Mouse (Mus musculus) MEL (cell line): ENCODE results near the gene Rasl10b. TPM values are rescaled to one million over a fixed set of nuclear protein-coding genes. Genes with fewer than 3 reads are reported as not detected.

Source experiments
- DNase-seq: peaks from one replicate; pipeline ENCODE4 v3.0.0; 2011; ENCODE audit warnings: low read depth, low spot score
- H3K27ac ChIP-seq: 2 replicates; pipeline ENCODE4 v1.5.1; 2012; ENCODE audit warnings: low read depth, mild to moderate bottlenecking, control low read depth, low read length, moderate library complexity; ENCODE audit not compliant: control insufficient read depth
- H3K27me3 ChIP-seq, 2 experiments: fragments of 150-350 bp in 1 of 2; sonication (generic) in 1 of 2; 2 replicates each; pipeline ENCODE4 v1.6.1; 2012; ENCODE audit warnings: low read length in 2 of 2, mild to moderate bottlenecking in 2 of 2, improper control_type of control experiment in 1 of 2, moderate library complexity in 1 of 2; ENCODE audit not compliant: insufficient read depth in 2 of 2, control insufficient read depth in 1 of 2
- H3K36me3 ChIP-seq, 2 experiments: 2 replicates each; pipeline ENCODE4 v1.6.1; 2012 to 2014; ENCODE audit warnings: low read length in 2 of 2, improper control_type of control experiment in 1 of 2, inconsistent platforms in 1 of 2, mild to moderate bottlenecking in 1 of 2; ENCODE audit not compliant: insufficient read depth in 2 of 2, control insufficient read depth in 1 of 2
- H3K4me1 ChIP-seq, 2 experiments: fragments of 150-350 bp in 1 of 2; sonication (generic) in 1 of 2; 2 replicates each; pipeline ENCODE4 v1.6.1; 2012; ENCODE audit warnings: low read length in 2 of 2, improper control_type of control experiment in 1 of 2, mild to moderate bottlenecking in 1 of 2; ENCODE audit not compliant: insufficient read depth in 2 of 2, control insufficient read depth in 1 of 2
- H3K4me3 ChIP-seq, 2 experiments: fragments of 150-350 bp in 1 of 2; sonication (generic) in 1 of 2; 2 replicates each; pipeline ENCODE4 v1.5.1; 2012; ENCODE audit warnings: low read depth in 2 of 2, low read length in 2 of 2, mild to moderate bottlenecking in 2 of 2, moderate library complexity in 2 of 2, control low read depth in 1 of 2, improper control_type of control experiment in 1 of 2; ENCODE audit not compliant: control insufficient read depth in 1 of 2, insufficient read depth in 1 of 2
- H3K79me2 ChIP-seq: 2 replicates; pipeline ENCODE4 v1.6.1; 2012; ENCODE audit warnings: mild to moderate bottlenecking, low read length, moderate library complexity; ENCODE audit not compliant: control insufficient read depth, poor library complexity, insufficient read depth
- H3K9ac ChIP-seq: 2 replicates; pipeline ENCODE4 v1.6.1; 2012; ENCODE audit warnings: low read depth, mild to moderate bottlenecking, control low read depth, low read length, moderate library complexity; ENCODE audit not compliant: control insufficient read depth, poor library complexity, severe bottlenecking
- H3K9me3 ChIP-seq: fragments of 150-350 bp; sonication (generic); replicated peaks from 2 replicates; pipeline ENCODE4 v1.6.1; 2012; ENCODE audit warnings: mild to moderate bottlenecking, low read length, improper control_type of control experiment, moderate library complexity; ENCODE audit not compliant: insufficient read depth
- CHD2 ChIP-seq: IDR thresholded peaks from 2 replicates; pipeline ENCODE4 v1.6.1; 2011; ENCODE audit warnings: low read length, improper control_type of control experiment
- CTCF ChIP-seq, 3 experiments: IDR thresholded peaks in 2 of 3; conservative IDR thresholded peaks in 1 of 3; 2 replicates each; pipeline ENCODE4 v1.5.1; 2011 to 2012; ENCODE audit warnings: low read length in 3 of 3, low read depth in 2 of 3, mild to moderate bottlenecking in 2 of 3, improper control_type of control experiment in 1 of 3, inconsistent platforms in 1 of 3, mixed read lengths in 1 of 3, moderate library complexity in 1 of 3; ENCODE audit not compliant: control insufficient read depth in 1 of 3, insufficient read depth in 1 of 3, poor library complexity in 1 of 3, severe bottlenecking in 1 of 3
- ELF1 ChIP-seq: IDR thresholded peaks from 2 replicates; pipeline ENCODE4 v1.6.1; 2014; ENCODE audit warnings: low read depth, mild to moderate bottlenecking, inconsistent platforms, low read length, improper control_type of control experiment, moderate library complexity
- KAT2A ChIP-seq: conservative IDR thresholded peaks from 2 replicates; pipeline ENCODE4 v1.6.1; 2012; ENCODE audit warnings: low read depth, low read length, improper control_type of control experiment, inconsistent platforms
- MAX ChIP-seq: IDR thresholded peaks from 2 replicates; pipeline ENCODE4 v1.6.1; 2011; ENCODE audit warnings: low read length, improper control_type of control experiment
- MAZ ChIP-seq: IDR thresholded peaks from 2 replicates; pipeline ENCODE4 v1.6.1; 2012; ENCODE audit warnings: low read depth, mild to moderate bottlenecking, inconsistent platforms, low read length, improper control_type of control experiment
- MYB ChIP-seq: IDR thresholded peaks from 2 replicates; pipeline ENCODE4 v1.6.1; 2011; ENCODE audit warnings: mild to moderate bottlenecking, low read depth, low read length, improper control_type of control experiment
- MYC ChIP-seq: IDR thresholded peaks from 2 replicates; pipeline ENCODE4 v1.6.1; 2011; ENCODE audit warnings: low read depth, mild to moderate bottlenecking, low read length, improper control_type of control experiment, moderate library complexity
- NRF1 ChIP-seq: IDR thresholded peaks from 2 replicates; pipeline ENCODE4 v1.6.1; 2014; ENCODE audit warnings: low read depth, mild to moderate bottlenecking, inconsistent platforms, low read length, improper control_type of control experiment, moderate library complexity; ENCODE audit not compliant: poor library complexity, insufficient read depth, severe bottlenecking
- POLR2AphosphoS5 ChIP-seq: IDR thresholded peaks from 2 replicates; pipeline ENCODE4 v1.6.1; 2012; ENCODE audit warnings: low read depth, borderline replicate concordance, mild to moderate bottlenecking, inconsistent platforms, low read length, moderate library complexity, mixed read lengths
- RAD21 ChIP-seq: IDR thresholded peaks from 2 replicates; pipeline ENCODE4 v1.6.1; 2011; ENCODE audit warnings: mild to moderate bottlenecking, low read depth, low read length, improper control_type of control experiment
- SMC3 ChIP-seq: IDR thresholded peaks from 2 replicates; pipeline ENCODE4 v1.6.1; 2011; ENCODE audit warnings: low read depth, low read length, improper control_type of control experiment
- TAL1 ChIP-seq: IDR thresholded peaks from 2 replicates; pipeline ENCODE4 v1.6.1; 2012; ENCODE audit warnings: mild to moderate bottlenecking, inconsistent platforms, low read length, moderate library complexity, mixed read lengths
- USF1 ChIP-seq: IDR thresholded peaks from 2 replicates; pipeline ENCODE4 v1.6.1; 2014; ENCODE audit warnings: low read depth, mild to moderate bottlenecking, inconsistent platforms, low read length, improper control_type of control experiment, moderate library complexity
- ZMIZ1 ChIP-seq: IDR thresholded peaks from 2 replicates; pipeline ENCODE4 v1.6.1; 2012; ENCODE audit warnings: low read depth, mild to moderate bottlenecking, inconsistent platforms, low read length, improper control_type of control experiment, moderate library complexity
- polyA plus RNA-seq, 2 experiments: library from polyadenylated mRNA; stranded (reverse) in 1 of 2; unstranded in 1 of 2; fragments of >175 nt in 1 of 2; fragments of >200 nt in 1 of 2; gene quantifications; 2 replicates each; pipeline versions ENCODE4 v1.2.1 to v1.2.4; 2012; ENCODE audit warnings: low replicate concordance in 2 of 2, low read depth in 1 of 2; ENCODE audit not compliant: insufficient read length in 2 of 2, insufficient read depth in 1 of 2, missing spikeins in 1 of 2
- total RNA-seq: library from RNA; depleted of rRNA; stranded (reverse); fragments of 300-350 nt; gene quantifications from 2 replicates; pipeline ENCODE4 v1.2.3, GENCODE M21; 2012

Gene Rasl10b
- total and polyA plus RNA-seq, 3 experiments = 0.04 TPM; not detected in 2

DNA sequence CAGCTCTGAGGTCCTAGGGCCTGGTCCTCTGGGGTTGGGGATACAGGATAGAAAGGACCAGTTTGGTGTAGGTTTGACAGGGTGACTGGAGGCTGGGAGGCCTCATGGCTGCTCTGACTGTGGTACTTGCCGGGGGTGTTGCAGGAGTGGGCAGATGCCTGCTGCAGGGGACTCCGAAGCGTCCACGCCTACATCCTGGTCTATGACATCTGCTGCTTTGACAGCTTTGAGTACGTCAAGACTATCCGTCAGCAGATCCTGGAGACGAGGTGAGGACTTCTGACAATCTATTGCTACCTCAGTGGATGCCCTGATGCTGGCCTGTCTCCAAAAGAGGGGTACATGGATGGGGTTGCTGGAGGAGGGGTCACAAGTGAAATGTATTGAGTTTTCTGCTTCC, 8.8 kb downstream of the Rasl10b start:
- Histone ChIP-seq H3K9me3 (no peaks in the 10 kb centered on the region), H3K4me1 (no peaks in the 10 kb centered on the region), H3K27ac (no peak overlapping the region), H3K27me3 (peaks cover 2% of the 10 kb centered on the region in 2 experiments; a peak in 2 of 4 replicates), H3K79me2 (no peaks in the 10 kb centered on the region), H3K9ac (no peak overlapping the region), H3K36me3 (no peaks in the 10 kb centered on the region), H3K4me3 (no peak overlapping the region)
- TF ChIP-seq MYC (no peak), POLR2AphosphoS5 (no peak), USF1 (no peak), CHD2 (no peak), CTCF (IDR thresholded peaks at IDR 0.05 in 2 of 3, conservative IDR thresholded peaks at IDR 0.05 in 1 of 3; ENCODE audit: control insufficient read depth in 1 of 3, insufficient read depth in 1 of 3, low read depth in 2 of 3, low read length in 3 of 3, poor library complexity in 1 of 3, severe bottlenecking in 1 of 3) (no peak), MYB (no peak), MAX (no peak), ZMIZ1 (no peak), NRF1 (no peak), TAL1 (no peak), MAZ (no peak), KAT2A (no peak)
- no peak for DNase-seq

DNA sequence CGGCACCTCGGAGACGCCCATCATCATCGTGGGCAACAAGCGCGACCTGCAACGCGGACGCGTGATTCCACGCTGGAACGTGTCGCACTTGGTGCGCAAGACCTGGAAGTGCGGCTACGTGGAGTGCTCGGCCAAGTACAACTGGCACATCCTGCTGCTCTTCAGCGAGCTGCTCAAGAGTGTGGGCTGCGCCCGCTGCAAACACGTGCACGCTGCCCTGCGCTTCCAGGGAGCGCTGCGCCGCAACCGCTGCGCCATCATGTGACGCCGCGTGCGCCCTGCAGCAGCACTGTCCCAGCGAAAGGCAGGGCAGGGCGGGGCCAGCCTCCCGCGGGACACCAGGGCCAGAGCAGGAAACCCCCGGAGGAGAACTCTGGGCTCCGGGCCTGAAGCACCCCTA, 9.6 kb downstream of the Rasl10b start:
- no peak for DNase-seq
- no peak for TF ChIP-seq RAD21
- TF ChIP-seq ELF1 = no peak
- Histone ChIP-seq H3K4me3 (no peak overlapping the region), H3K36me3 (no peaks in the 10 kb centered on the region), H3K9me3 (no peaks in the 10 kb centered on the region), H3K27ac (no peak overlapping the region), H3K79me2 (no peaks in the 10 kb centered on the region), H3K27me3 (peaks cover 0 to 2% of the 10 kb centered on the region in 2 experiments; a peak in 1 of 4 replicates), H3K4me1 (no peaks in the 10 kb centered on the region), H3K9ac (no peak overlapping the region)

DNA sequence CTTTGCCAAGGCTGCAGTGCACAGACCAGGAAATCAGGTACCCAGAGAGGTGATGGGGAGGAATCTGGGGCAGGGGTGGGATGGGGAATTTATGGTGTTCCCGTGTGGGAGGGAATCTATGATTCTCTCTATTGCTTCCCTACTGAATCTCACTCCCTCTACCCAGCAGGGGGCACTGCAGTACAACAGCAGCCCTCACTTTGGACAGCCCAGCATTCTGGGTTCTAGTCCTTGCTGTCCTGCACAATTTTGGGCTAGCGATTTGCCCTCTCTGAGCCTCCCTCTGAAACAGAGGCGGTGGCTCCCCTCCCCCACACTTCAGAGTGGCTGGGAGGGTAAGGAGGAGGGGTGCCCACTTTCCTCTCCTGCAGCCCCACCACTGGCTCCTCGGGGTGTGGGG, 11.4 kb downstream of the Rasl10b start:
- DNase-seq = peak; percentile 37
- no peaks in the 10 kb centered on the region for H3K4me1 ChIP-seq

More for the DNA sequence above, 11.4 kb downstream of the Rasl10b start:
- Histone ChIP-seq H3K27me3 (no peaks in the 10 kb centered on the region), H3K79me2 (no peaks in the 10 kb centered on the region), H3K27ac (no peak overlapping the region), H3K9ac (no peak overlapping the region), H3K36me3 (no peaks in the 10 kb centered on the region), H3K9me3 (no peaks in the 10 kb centered on the region), H3K4me3 (no peak overlapping the region)
- peak; percentile 49 for TF ChIP-seq RAD21
- TF ChIP-seq CTCF (IDR thresholded peaks at IDR 0.05 in 2 of 3, conservative IDR thresholded peaks at IDR 0.05 in 1 of 3; ENCODE audit: control insufficient read depth in 1 of 3, insufficient read depth in 1 of 3, low read depth in 2 of 3, low read length in 3 of 3, poor library complexity in 1 of 3, severe bottlenecking in 1 of 3) = peak; percentile 46 to 64 (median 59)
- no peak for TF ChIP-seq TAL1
- peak; percentile 28 for TF ChIP-seq SMC3
